Mouse (Mus musculus) liver, postnatal 0 days (tissue): Measurements from ENCODE around the gene Hat1. TPM values are rescaled to one million over a fixed set of nuclear protein-coding genes. Genes with fewer than 3 reads are reported as not detected.
A peak's percentile ranks its signal among the peaks of the same experiment; 100 is the strongest.

Source experiments
- ATAC-seq: fragments of 200-750 bp; cut with Nextera tagmentation; 2 replicates; pipeline ENCODE4 v1.8.0; 2017; ENCODE audit warnings: mild to moderate bottlenecking, moderate library complexity
- DNase-seq: peaks from one replicate; pipeline ENCODE4 v3.0.0-alpha.2; 2016
- H3K27ac ChIP-seq: fragments of 300-500 bp; sonication (generic); 2 replicates; pipeline ENCODE4 v1.5.1; 2014; ENCODE audit warnings: antibody characterized with exemption, moderate library complexity, mild to moderate bottlenecking, low read depth
- H3K27me3 ChIP-seq: fragments of 300-500 bp; sonication (generic); 2 replicates; pipeline ENCODE4 v1.6.1; 2014; ENCODE audit warnings: low read length, control low read depth, mixed read lengths; ENCODE audit not compliant: insufficient read depth
- H3K36me3 ChIP-seq: fragments of 300-500 bp; sonication (generic); replicated peaks from 2 replicates; pipeline ENCODE4 v1.6.1; 2014; ENCODE audit warnings: mild to moderate bottlenecking, control low read depth, low read length, moderate library complexity, mixed read lengths; ENCODE audit not compliant: insufficient read depth
- H3K4me1 ChIP-seq: fragments of 300-500 bp; sonication (generic); 2 replicates; pipeline ENCODE4 v1.6.1; 2014; ENCODE audit warnings: antibody characterized with exemption, mild to moderate bottlenecking, control low read depth; ENCODE audit not compliant: insufficient read depth
- H3K4me2 ChIP-seq: fragments of 300-500 bp; sonication (generic); 2 replicates; pipeline ENCODE4 v1.6.1; 2014; ENCODE audit warnings: low read depth, mild to moderate bottlenecking, low read length, moderate library complexity, mixed read lengths
- H3K4me3 ChIP-seq: fragments of 300-500 bp; sonication (generic); 2 replicates; pipeline ENCODE4 v1.5.1; 2014; ENCODE audit warnings: low read depth, low read length
- H3K9ac ChIP-seq: fragments of 300-500 bp; sonication (generic); replicated peaks from 2 replicates; pipeline ENCODE4 v1.6.1; 2014; ENCODE audit warnings: mild to moderate bottlenecking, moderate library complexity
- H3K9me3 ChIP-seq: fragments of 300-500 bp; sonication (generic); 2 replicates; pipeline ENCODE4 v1.6.1; 2016; ENCODE audit warnings: mild to moderate bottlenecking, control low read depth, low read length, mixed read lengths
- CTCF ChIP-seq: sonication (generic); IDR thresholded peaks from 2 replicates; pipeline ENCODE4 v1.5.1; 2016; ENCODE audit warnings: antibody characterized with exemption, low read depth
- EP300 ChIP-seq: IDR thresholded peaks from 2 replicates; pipeline ENCODE4 v1.6.1; 2016; ENCODE audit warnings: antibody characterized with exemption, low read depth, mild to moderate bottlenecking
- WGBS: fragments of 180-500 bp; shearing (Covaris S2); extraction: QIAGEN DNeasy Blood & Tissue Kit; methylation state at CpG from one replicate; pipeline ENCODE4 v1.1.7; 2014; ENCODE audit not compliant: insufficient replicate concordance; 5-methylcytosine and 5-hydroxymethylcytosine counted together
- polyA plus RNA-seq: library from polyadenylated mRNA; unstranded; fragments of >200 nt; fragmentation: Nextera tagmentation; extraction: Ambion mirVana; gene quantifications from 2 replicates; pipeline ENCODE4 v1.2.1, GENCODE M21; 2015

The Hat1 gene
- polyA plus RNA-seq, 1 experiment from 2014 or later: 53.6 TPM

- 49% methylated on average over 5 of the region's 6 CpGs for WGBS
- Histone ChIP-seq H3K4me2 (no peak overlapping the region), H3K27ac (no peak overlapping the region), H3K36me3 (no peaks in the 10 kb centered on the region), H3K27me3 (no peaks in the 10 kb centered on the region), H3K4me1 (peaks cover 17% of the 10 kb centered on the region), H3K4me3 (no peak overlapping the region), H3K9me3 (no peaks in the 10 kb centered on the region), H3K9ac (no peak overlapping the region)
- ATAC-seq: no peak
- TF ChIP-seq EP300: no peak
- TF ChIP-seq CTCF: no peak
- no peak for DNase-seq
Observed at GRCm38 (mm10) chr2:71466103-71466502, 77.3 kb downstream of the Hat1 start.

- H3K4me1 ChIP-seq: peaks cover 16% of the 10 kb centered on the region
- no peaks in the 10 kb centered on the region for H3K36me3 ChIP-seq
- no peak overlapping the region for H3K4me3 ChIP-seq
- ATAC-seq (peak; percentile 81), DNase-seq (peak; percentile 37)
- TF ChIP-seq CTCF: no peak
- TF ChIP-seq EP300: no peak
- H3K4me2 ChIP-seq: peak overlapping the region; percentile 18; the same call in 1 of the 2 replicates
- no peaks in the 10 kb centered on the region for H3K9me3 ChIP-seq
- H3K9ac ChIP-seq: no peak overlapping the region
- no peaks in the 10 kb centered on the region for H3K27me3 ChIP-seq
- WGBS: 68% methylated on average over 11 of the region's 11 CpGs
- H3K27ac ChIP-seq: peak overlapping the region; percentile 84
Observed at GRCm38 (mm10) chr2:71466861-71467450, 78.2 kb downstream of the Hat1 start.

GRCm38 (mm10) chr2:71471094-71471493 is 82.3 kb downstream of the Hat1 start:
- Histone ChIP-seq H3K4me1 (0 out of 2 replicates have a peak, but pooled peaks cover 6% of the 10 kb centered on the region), H3K36me3 (no peaks in the 10 kb centered on the region), H3K4me2 (no peak overlapping the region), H3K27ac (no peak overlapping the region), H3K4me3 (no peak overlapping the region), H3K9me3 (no peaks in the 10 kb centered on the region), H3K9ac (no peak overlapping the region), H3K27me3 (no peaks in the 10 kb centered on the region)
- 70% methylated on average over 6 of the region's 6 CpGs for WGBS
- TF ChIP-seq CTCF: no peak
- no peak for TF ChIP-seq EP300
- ATAC-seq: no peak
- no peak for DNase-seq

- TF ChIP-seq EP300 (no peak), CTCF (no peak)
- H3K9me3 ChIP-seq: 0 out of 2 replicates have a peak, but pooled peaks cover 7% of the 10 kb centered on the region
- no peaks in the 10 kb centered on the region for H3K36me3 ChIP-seq
- no peak for DNase-seq
- no peak overlapping the region for H3K4me3 ChIP-seq
- 0 out of 2 replicates have a peak, but pooled peaks cover 2% of the 10 kb centered on the region for H3K4me1 ChIP-seq
- H3K27ac ChIP-seq: no peak overlapping the region
- no peak overlapping the region for H3K4me2 ChIP-seq
- no peak overlapping the region for H3K9ac ChIP-seq
- WGBS: 68% methylated on average over 7 of the region's 7 CpGs
- no peak for ATAC-seq
- H3K27me3 ChIP-seq: no peaks in the 10 kb centered on the region
Observed at GRCm38 (mm10) chr2:71473830-71474229, 85.1 kb downstream of the Hat1 start.

- H3K36me3 ChIP-seq: no peaks in the 10 kb centered on the region
- 61% methylated on average over 7 of the region's 7 CpGs for WGBS
- no peak for DNase-seq
- no peak overlapping the region for H3K27ac ChIP-seq
- H3K4me1 ChIP-seq: 0 out of 2 replicates have a peak, but pooled peaks cover 2% of the 10 kb centered on the region
- ATAC-seq: no peak
- H3K27me3 ChIP-seq: no peaks in the 10 kb centered on the region
- no peak overlapping the region for H3K4me3 ChIP-seq
- no peak overlapping the region for H3K4me2 ChIP-seq
- TF ChIP-seq CTCF (no peak), EP300 (no peak)
- 0 out of 2 replicates have a peak, but pooled peaks cover 7% of the 10 kb centered on the region for H3K9me3 ChIP-seq
- no peak overlapping the region for H3K9ac ChIP-seq
Observed at GRCm38 (mm10) chr2:71474345-71474744, 85.6 kb downstream of the Hat1 start.

GRCm38 (mm10) chr2:71475311-71475710 is 86.6 kb downstream of the Hat1 start:
- TF ChIP-seq EP300 (no peak), CTCF (no peak)
- WGBS: 89% methylated on average over 10 of the region's 10 CpGs
- no peak overlapping the region for H3K27ac ChIP-seq
- ATAC-seq (no peak), DNase-seq (no peak)
- no peak overlapping the region for H3K4me2 ChIP-seq
- no peak overlapping the region for H3K9ac ChIP-seq
- H3K27me3 ChIP-seq: no peaks in the 10 kb centered on the region
- no peak overlapping the region for H3K4me3 ChIP-seq
- H3K9me3 ChIP-seq: 0 out of 2 replicates have a peak, but pooled peaks cover 7% of the 10 kb centered on the region
- H3K4me1 ChIP-seq: 0 out of 2 replicates have a peak, but pooled peaks cover 2% of the 10 kb centered on the region
- H3K36me3 ChIP-seq: no peaks in the 10 kb centered on the region
